Mouse (Mus musculus): Measurements from ENCODE around the gene Irf7.

Irf7 gene

GRCm38 (mm10) chr7:141219558-141220099 is 46.7 kb downstream of the Irf7 start:
- DNase-seq, result no peak

GRCm38 (mm10) chr7:141218557-141219133 is 47.6 kb downstream of the Irf7 start:
- no peak for DNase-seq

- no peak for DNase-seq
Measured at GRCm38 (mm10) chr7:141218141-141218540, 48.1 kb downstream of the Irf7 start.

GRCm38 (mm10) chr7:141217343-141218013 is 48.8 kb downstream of the Irf7 start:
- no peak for DNase-seq

DNA sequence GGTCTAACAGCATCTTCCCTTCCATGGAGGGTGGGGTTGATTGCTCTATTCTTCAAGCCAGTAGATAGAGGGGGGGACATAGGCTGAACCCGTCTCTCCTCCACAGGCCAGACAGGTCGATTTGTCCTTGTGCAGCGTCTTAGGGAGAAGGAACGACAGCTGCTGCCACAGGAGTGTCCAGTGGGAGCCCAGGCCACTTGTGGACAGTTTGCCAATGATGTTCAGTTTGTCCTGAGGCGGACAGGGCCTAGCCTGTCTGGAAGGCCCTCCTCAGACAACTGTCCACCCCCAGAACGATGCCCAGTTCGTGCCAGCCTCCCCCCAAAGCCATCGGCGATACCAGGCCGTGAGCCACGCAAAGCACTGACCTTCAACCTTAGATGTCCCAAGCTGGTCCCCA is 49.4 kb downstream of the Irf7 start:
- no peak for DNase-seq

DNA sequence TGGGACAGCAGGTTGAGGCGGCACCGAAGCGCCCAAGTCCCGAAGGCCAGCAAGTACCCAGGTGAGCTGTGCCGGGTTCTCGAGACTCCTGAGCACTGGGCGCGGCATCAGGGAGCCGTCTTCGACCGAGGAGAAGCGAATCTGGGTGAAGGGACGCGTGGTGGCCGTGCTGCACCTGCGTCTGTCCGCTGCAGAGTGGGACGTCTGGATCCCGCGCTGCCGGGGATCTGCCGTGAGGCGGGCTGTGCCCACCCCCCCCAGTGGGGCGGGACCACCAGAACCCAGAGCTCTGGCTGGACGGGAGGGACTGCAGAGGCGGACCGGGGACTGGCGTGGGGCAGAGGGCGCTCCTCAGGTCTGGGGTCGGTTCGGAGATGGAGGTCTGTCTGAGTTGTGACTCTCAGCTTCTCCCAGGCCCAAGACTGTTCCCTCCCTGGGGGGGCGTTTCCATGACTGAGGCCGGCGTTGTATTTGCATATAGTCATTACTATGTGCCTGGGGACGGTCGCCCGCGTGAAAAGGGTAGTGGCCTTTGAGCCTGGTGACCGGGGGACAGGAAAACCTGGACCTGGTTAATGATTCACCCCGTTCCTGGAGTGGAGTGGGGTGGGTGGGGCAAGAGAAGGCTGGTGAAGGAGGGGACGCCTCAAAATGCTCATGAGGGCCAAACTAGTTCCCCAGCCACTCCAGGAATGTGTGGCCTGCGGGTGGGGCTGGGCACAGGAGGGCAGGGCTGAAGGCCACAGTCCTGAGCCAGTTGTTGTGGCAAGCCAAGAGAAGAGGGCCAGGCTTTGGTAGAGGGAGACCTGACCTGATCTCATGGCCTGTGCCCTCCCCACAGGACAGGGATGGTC is 50.2 kb downstream of the Irf7 start:
- no peak for DNase-seq

DNA sequence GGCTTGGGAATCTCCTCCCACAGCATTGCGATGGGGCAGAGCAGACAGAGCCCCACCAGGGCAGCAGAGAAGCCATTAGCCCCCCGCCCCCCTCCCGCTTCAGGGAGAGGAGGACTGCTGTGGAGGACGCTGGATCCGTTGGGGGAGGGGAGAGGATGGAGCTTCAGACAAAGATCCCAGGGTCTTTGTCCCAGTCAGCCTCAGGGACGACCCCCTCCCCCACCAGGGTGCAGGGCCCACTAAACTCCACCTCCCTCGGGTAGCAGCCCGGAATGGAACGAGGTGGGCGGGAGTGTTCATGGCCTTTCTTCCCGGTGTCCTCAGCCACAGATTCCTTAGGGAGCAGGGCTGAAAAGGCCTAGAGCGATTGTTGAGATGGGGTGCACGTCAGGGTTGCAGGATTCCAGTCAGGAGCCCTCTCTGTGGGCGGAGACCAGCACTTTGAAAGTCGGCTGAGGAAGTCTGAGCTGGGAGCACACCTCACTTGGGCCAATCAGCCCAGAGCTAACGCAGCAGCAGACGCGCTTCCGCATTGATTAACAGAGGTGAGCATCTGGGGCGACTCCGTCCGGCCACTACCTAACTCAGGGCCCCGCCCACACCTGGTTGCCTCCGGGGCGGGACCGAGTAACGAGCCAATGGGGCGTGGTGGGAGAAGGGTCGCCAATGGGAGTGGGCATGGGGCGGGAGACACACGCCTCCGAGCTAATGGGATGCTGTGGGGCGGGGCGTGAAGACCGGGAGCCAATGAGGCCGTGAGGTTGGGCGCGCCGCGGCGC is 51.0 kb downstream of the Irf7 start, which contains the start of gene Rassf7:
Rassf7 (plus strand) TSS at position 760 of the 779 bp plus-strand sequence.
- DNase-seq, result peak; percentile 95 to 97

- DNase-seq, result no peak
Measured at GRCm38 (mm10) chr7:141214310-141214709, 52.0 kb downstream of the Irf7 start.

GRCm38 (mm10) chr7:141213605-141214235 is 52.6 kb downstream of the Irf7 start, which contains the start of gene Lmntd2:
Gene Lmntd2, minus strand, starts transcription at chr7:141214080.
- DNase-seq, result no peak

DNA sequence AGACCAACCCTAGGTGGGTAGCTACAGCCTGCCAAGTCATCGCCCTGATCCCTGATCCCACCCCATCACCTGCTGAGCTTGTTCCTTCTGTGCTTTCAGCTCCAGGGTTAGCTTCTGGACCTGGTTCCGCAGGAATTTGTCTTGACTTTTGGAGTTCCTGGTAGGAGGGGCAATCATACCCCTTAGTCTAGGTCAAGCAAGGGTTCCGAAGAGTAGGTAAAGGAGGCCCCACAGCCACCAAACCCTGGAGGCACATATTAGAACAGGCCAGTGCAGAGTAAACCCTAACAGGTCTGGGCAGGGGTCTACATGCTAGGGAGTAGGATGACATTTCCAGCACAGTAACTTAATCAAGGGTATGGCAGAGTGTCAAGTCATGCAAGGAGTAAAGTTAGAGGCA is 53.1 kb downstream of the Irf7 start:
- DNase-seq, result no peak
